Mouse (Mus musculus): ENCODE measurements around the gene Xylt1. TPM values are rescaled to one million over a fixed set of nuclear protein-coding genes. Genes with fewer than 3 reads are reported as not detected.

Xylt1 gene
- polyA plus RNA-seq, 1 experiment from 2014 or later: 3.0 TPM

GRCm38 (mm10) chr7:117588426-117588825 is 207.6 kb downstream of the Xylt1 start:
- DNase-seq: peak; percentile 53
- H3K4me3 ChIP-seq (replicated peaks; ENCODE audit: low read depth, low read length): no peak overlapping the region
- no peaks in the 10 kb centered on the region for H3K9me3 ChIP-seq (ENCODE audit: control insufficient read depth, low read length)

DNA sequence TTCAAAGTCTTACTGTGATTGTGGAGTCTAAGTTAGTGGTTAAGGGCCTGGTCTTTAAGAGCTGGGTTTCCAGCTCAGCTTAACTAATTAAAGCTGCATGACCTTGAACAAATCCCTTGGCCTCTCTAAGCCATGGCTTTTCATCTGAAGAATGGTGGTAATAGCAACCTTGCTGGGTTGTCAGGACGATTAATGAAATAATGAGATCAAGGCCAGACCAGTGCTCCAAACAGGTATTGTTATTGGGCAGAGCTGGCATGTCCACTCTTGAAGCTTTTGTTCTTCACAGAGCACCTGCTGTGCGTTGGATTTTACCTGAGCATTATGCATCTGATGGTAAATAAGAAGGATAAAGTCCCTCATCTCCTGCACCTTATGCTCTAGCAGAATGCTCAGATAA is 208.6 kb downstream of the Xylt1 start:
- ATAC-seq (ENCODE audit: low FRiP score, low TSS enrichment) (no peak), DNase-seq (no peak)
- Histone ChIP-seq H3K36me3 (ENCODE audit: control insufficient read depth, insufficient read depth, low read length) (no peaks in the 10 kb centered on the region), H3K4me1 (ENCODE audit: control insufficient read depth, insufficient read depth, low read length) (0 out of 2 replicates have a peak, but pooled peaks cover 8% of the 10 kb centered on the region), H3K9me3 (ENCODE audit: control insufficient read depth, low read length) (no peaks in the 10 kb centered on the region), H3K27ac (replicated peaks; ENCODE audit: low read depth, low read length) (no peak overlapping the region), H3K9ac (replicated peaks; ENCODE audit: low read length) (no peak overlapping the region), H3K27me3 (ENCODE audit: control insufficient read depth, insufficient read depth, low read length) (no peaks in the 10 kb centered on the region), H3K4me3 (replicated peaks; ENCODE audit: low read depth, low read length) (no peak overlapping the region), H3K4me2 (ENCODE audit: low read length) (no peak overlapping the region)
- WGBS: 19% methylated on average over 2 of the region's 2 CpGs

More at GRCm38 (mm10) chr7:117588426-117588825, 207.6 kb downstream of the Xylt1 start:
- no peak overlapping the region for H3K9ac ChIP-seq (replicated peaks; ENCODE audit: low read length)
- no peak for ATAC-seq (ENCODE audit: low FRiP score, low TSS enrichment)
- 0 out of 2 replicates have a peak, but pooled peaks cover 8% of the 10 kb centered on the region for H3K4me1 ChIP-seq (ENCODE audit: control insufficient read depth, insufficient read depth, low read length)
- H3K4me2 ChIP-seq (ENCODE audit: low read length): no peak overlapping the region
- no peaks in the 10 kb centered on the region for H3K36me3 ChIP-seq (ENCODE audit: control insufficient read depth, insufficient read depth, low read length)
- WGBS: 16% methylated on average over 1 of the region's 1 CpGs
- H3K27me3 ChIP-seq (ENCODE audit: control insufficient read depth, insufficient read depth, low read length): no peaks in the 10 kb centered on the region
- no peak overlapping the region for H3K27ac ChIP-seq (replicated peaks; ENCODE audit: low read depth, low read length)

DNA sequence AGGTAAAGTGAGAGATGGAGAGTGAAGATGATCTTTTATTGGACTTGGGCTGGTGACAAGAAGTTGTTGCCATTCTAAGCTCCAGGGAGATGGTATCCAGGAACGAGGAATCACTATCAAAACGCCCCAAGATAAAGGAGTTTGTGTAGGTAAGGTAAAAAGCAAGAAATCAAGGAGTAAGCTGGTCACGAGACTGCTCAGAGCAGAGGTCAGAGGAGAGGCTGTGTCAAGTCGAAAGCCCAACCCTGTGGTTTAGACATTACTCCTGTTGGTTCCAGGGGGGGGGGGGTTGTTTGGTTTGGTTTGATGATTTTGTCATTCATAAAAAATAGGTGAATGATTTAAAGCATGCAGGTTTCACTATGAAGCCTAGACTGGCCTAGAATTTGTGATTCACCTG is 209.0 kb downstream of the Xylt1 start:
- no peak overlapping the region for H3K4me2 ChIP-seq (ENCODE audit: low read length)
- H3K36me3 ChIP-seq (ENCODE audit: control insufficient read depth, insufficient read depth, low read length): no peaks in the 10 kb centered on the region
- H3K4me3 ChIP-seq (replicated peaks; ENCODE audit: low read depth, low read length): no peak overlapping the region
- no peaks in the 10 kb centered on the region for H3K27me3 ChIP-seq (ENCODE audit: control insufficient read depth, insufficient read depth, low read length)
- H3K9me3 ChIP-seq (ENCODE audit: control insufficient read depth, low read length): no peaks in the 10 kb centered on the region
- 36% methylated on average over 4 of the region's 4 CpGs for WGBS
- DNase-seq (no peak), ATAC-seq (ENCODE audit: low FRiP score, low TSS enrichment) (no peak)
- H3K27ac ChIP-seq (replicated peaks; ENCODE audit: low read depth, low read length): no peak overlapping the region
- H3K4me1 ChIP-seq (ENCODE audit: control insufficient read depth, insufficient read depth, low read length): 0 out of 2 replicates have a peak, but pooled peaks cover 8% of the 10 kb centered on the region
- H3K9ac ChIP-seq (replicated peaks; ENCODE audit: low read length): no peak overlapping the region

DNA sequence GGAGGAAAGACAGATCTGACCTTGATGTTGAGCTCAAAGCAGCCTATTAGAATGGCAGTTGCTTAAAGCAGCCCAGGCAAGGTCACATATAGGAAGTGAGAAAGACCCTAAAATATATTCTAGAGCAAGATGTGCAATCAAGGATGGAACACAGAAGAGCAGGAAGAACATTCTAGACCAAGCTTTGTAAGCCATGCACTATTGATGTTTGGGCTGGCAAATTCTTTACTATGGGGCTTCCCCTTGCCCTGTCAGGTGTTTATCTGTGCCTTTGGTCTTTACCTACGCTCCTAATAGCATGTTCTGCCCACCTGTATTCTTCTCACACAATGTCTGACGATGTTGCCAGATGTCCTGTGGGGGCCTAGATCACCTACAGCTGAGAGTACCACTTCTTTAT is 213.4 kb downstream of the Xylt1 start:
- Histone ChIP-seq H3K27me3 (ENCODE audit: control insufficient read depth, insufficient read depth, low read length) (no peaks in the 10 kb centered on the region), H3K4me2 (ENCODE audit: low read length) (no peak overlapping the region), H3K9ac (replicated peaks; ENCODE audit: low read length) (no peak overlapping the region), H3K27ac (replicated peaks; ENCODE audit: low read depth, low read length) (no peak overlapping the region), H3K4me1 (ENCODE audit: control insufficient read depth, insufficient read depth, low read length) (no peaks in the 10 kb centered on the region), H3K4me3 (replicated peaks; ENCODE audit: low read depth, low read length) (no peak overlapping the region), H3K9me3 (ENCODE audit: control insufficient read depth, low read length) (no peaks in the 10 kb centered on the region), H3K36me3 (ENCODE audit: control insufficient read depth, insufficient read depth, low read length) (0 out of 2 replicates have a peak, but pooled peaks cover 2% of the 10 kb centered on the region)
- DNase-seq: no peak
- 92% methylated on average over 2 of the region's 2 CpGs for WGBS
- ATAC-seq (ENCODE audit: low FRiP score, low TSS enrichment): no peak

- no peak overlapping the region for H3K27ac ChIP-seq (replicated peaks; ENCODE audit: low read depth, low read length)
- no peak overlapping the region for H3K9ac ChIP-seq (replicated peaks; ENCODE audit: low read length)
- DNase-seq (no peak), ATAC-seq (ENCODE audit: low FRiP score, low TSS enrichment) (no peak)
- no peaks in the 10 kb centered on the region for H3K27me3 ChIP-seq (ENCODE audit: control insufficient read depth, insufficient read depth, low read length)
- no peaks in the 10 kb centered on the region for H3K9me3 ChIP-seq (ENCODE audit: control insufficient read depth, low read length)
- H3K4me2 ChIP-seq (ENCODE audit: low read length): no peak overlapping the region
- WGBS: 84% methylated on average over 12 of the region's 12 CpGs
- 0 out of 2 replicates have a peak, but pooled peaks cover 2% of the 10 kb centered on the region for H3K36me3 ChIP-seq (ENCODE audit: control insufficient read depth, insufficient read depth, low read length)
- no peak overlapping the region for H3K4me3 ChIP-seq (replicated peaks; ENCODE audit: low read depth, low read length)
- H3K4me1 ChIP-seq (ENCODE audit: control insufficient read depth, insufficient read depth, low read length): no peaks in the 10 kb centered on the region
Observed at GRCm38 (mm10) chr7:117595029-117595695, 214.4 kb downstream of the Xylt1 start.

DNA sequence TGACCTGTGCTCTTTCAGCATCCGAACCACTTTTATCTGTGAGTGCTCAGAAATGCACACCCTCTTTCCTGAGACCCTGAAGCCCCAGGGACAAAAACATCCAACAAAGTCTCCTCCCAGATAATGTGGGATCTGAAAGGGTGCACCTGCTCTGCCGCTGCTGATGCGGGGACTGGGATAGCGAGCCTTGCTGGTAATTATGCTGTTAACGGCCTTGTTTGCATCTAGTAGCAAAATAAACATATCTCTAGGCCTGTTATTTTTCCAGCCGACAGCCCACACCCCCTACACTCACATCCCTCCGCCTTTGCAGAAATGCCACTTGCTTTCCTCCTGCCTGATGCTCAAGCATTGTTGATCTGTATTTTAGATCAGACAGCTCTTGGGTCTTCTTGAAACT is 219.7 kb downstream of the Xylt1 start:
- Histone ChIP-seq H3K4me3 (replicated peaks; ENCODE audit: low read depth, low read length) (no peak overlapping the region), H3K36me3 (ENCODE audit: control insufficient read depth, insufficient read depth, low read length) (no peaks in the 10 kb centered on the region), H3K4me2 (ENCODE audit: low read length) (no peak overlapping the region), H3K9ac (replicated peaks; ENCODE audit: low read length) (no peak overlapping the region), H3K27ac (replicated peaks; ENCODE audit: low read depth, low read length) (no peak overlapping the region), H3K9me3 (ENCODE audit: control insufficient read depth, low read length) (no peaks in the 10 kb centered on the region), H3K4me1 (ENCODE audit: control insufficient read depth, insufficient read depth, low read length) (no peaks in the 10 kb centered on the region), H3K27me3 (ENCODE audit: control insufficient read depth, insufficient read depth, low read length) (no peaks in the 10 kb centered on the region)
- WGBS: 39% methylated on average over 7 of the region's 7 CpGs
- DNase-seq: no peak
- no peak for ATAC-seq (ENCODE audit: low FRiP score, low TSS enrichment)

DNA sequence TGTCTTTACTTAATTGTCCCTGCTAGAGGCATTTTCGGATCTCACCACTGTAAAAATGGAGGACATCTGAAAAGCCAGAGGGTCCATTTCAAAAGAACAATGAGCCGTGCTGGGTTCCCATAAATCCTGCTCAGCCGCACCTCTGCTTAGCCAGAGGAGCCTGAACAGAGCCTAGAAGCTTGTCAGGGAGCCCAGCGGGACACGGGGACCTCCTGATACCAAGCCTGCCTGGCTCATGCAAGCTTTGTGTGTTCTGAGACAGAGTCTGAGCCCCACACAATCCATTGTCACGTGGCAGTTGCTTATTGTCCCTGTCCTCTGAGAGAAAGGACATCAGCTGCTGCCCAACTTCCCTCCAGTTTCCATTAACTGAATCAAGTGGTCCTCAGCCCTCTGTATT is 229.7 kb downstream of the Xylt1 start:
- WGBS: 20% methylated on average over 6 of the region's 6 CpGs
- H3K9ac ChIP-seq (replicated peaks; ENCODE audit: low read length): no peak overlapping the region
- DNase-seq (peak; percentile 31), ATAC-seq (ENCODE audit: low FRiP score, low TSS enrichment) (no peak)
- no peak overlapping the region for H3K4me3 ChIP-seq (replicated peaks; ENCODE audit: low read depth, low read length)
- H3K4me2 ChIP-seq (ENCODE audit: low read length): no peak overlapping the region
- no peak overlapping the region for H3K27ac ChIP-seq (replicated peaks; ENCODE audit: low read depth, low read length)
- no peaks in the 10 kb centered on the region for H3K36me3 ChIP-seq (ENCODE audit: control insufficient read depth, insufficient read depth, low read length)
- no peaks in the 10 kb centered on the region for H3K9me3 ChIP-seq (ENCODE audit: control insufficient read depth, low read length)
- H3K27me3 ChIP-seq (ENCODE audit: control insufficient read depth, insufficient read depth, low read length): no peaks in the 10 kb centered on the region
- H3K4me1 ChIP-seq (ENCODE audit: control insufficient read depth, insufficient read depth, low read length): no peaks in the 10 kb centered on the region

- H3K4me1 ChIP-seq (ENCODE audit: control insufficient read depth, insufficient read depth, low read length): peaks cover under 1% of the 10 kb centered on the region; the same call in 1 of the 2 replicates
- H3K9me3 ChIP-seq (ENCODE audit: control insufficient read depth, low read length): no peaks in the 10 kb centered on the region
- H3K9ac ChIP-seq (replicated peaks; ENCODE audit: low read length): no peak overlapping the region
- 65% methylated on average over 11 of the region's 11 CpGs for WGBS
- no peaks in the 10 kb centered on the region for H3K36me3 ChIP-seq (ENCODE audit: control insufficient read depth, insufficient read depth, low read length)
- H3K27ac ChIP-seq (replicated peaks; ENCODE audit: low read depth, low read length): no peak overlapping the region
- H3K4me2 ChIP-seq (ENCODE audit: low read length): no peak overlapping the region
- H3K27me3 ChIP-seq (ENCODE audit: control insufficient read depth, insufficient read depth, low read length): no peaks in the 10 kb centered on the region
- no peak for ATAC-seq (ENCODE audit: low FRiP score, low TSS enrichment)
- no peak for DNase-seq
- no peak overlapping the region for H3K4me3 ChIP-seq (replicated peaks; ENCODE audit: low read depth, low read length)
Observed at GRCm38 (mm10) chr7:117612788-117613473, 232.2 kb downstream of the Xylt1 start.

DNA sequence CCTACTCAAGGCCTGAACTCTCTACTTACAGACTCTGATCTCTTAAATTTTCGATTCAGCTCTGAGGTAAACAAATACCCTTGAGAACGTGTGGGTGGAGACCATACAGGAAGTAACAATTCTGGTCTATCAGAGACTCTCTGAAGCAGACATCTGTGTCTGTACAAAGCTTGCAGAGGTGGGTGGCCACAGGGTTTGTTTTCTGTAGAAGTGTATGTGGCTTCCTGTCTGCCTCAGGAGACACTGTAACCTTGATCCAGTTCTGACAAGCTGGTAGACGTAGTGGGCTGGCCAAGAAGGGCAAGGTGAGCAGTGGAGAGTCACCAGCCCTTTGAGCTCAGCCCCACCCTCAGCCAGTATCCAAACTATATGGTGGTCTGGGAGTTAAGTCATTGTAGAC is 233.0 kb downstream of the Xylt1 start:
- H3K27me3 ChIP-seq (ENCODE audit: control insufficient read depth, insufficient read depth, low read length): no peaks in the 10 kb centered on the region
- H3K4me2 ChIP-seq (ENCODE audit: low read length): no peak overlapping the region
- H3K9me3 ChIP-seq (ENCODE audit: control insufficient read depth, low read length): no peaks in the 10 kb centered on the region
- 81% methylated on average over 3 of the region's 3 CpGs for WGBS
- no peak for ATAC-seq (ENCODE audit: low FRiP score, low TSS enrichment)
- peaks cover 9% of the 10 kb centered on the region for H3K4me1 ChIP-seq (ENCODE audit: control insufficient read depth, insufficient read depth, low read length)
- no peak overlapping the region for H3K4me3 ChIP-seq (replicated peaks; ENCODE audit: low read depth, low read length)
- DNase-seq: no peak
- H3K9ac ChIP-seq (replicated peaks; ENCODE audit: low read length): no peak overlapping the region
- no peak overlapping the region for H3K27ac ChIP-seq (replicated peaks; ENCODE audit: low read depth, low read length)
- no peaks in the 10 kb centered on the region for H3K36me3 ChIP-seq (ENCODE audit: control insufficient read depth, insufficient read depth, low read length)

Data from midbrain, embryonic 14.5 days (tissue).